Mouse (Mus musculus): ENCODE measurements around the gene C130032M10Rik. TPM values are rescaled to one million over a fixed set of nuclear protein-coding genes. Genes with fewer than 3 reads are reported as not detected.

C130032M10Rik gene
- 0.21 and 0.72 TPM in 2 replicates for polyA plus RNA-seq (2015; fragmentation: Nextera tagmentation; extraction: Ambion mirVana)

- Histone ChIP-seq H3K27me3 (ENCODE audit: control insufficient read depth, insufficient read depth, low read depth, low read length) (no peaks in the 10 kb centered on the region), H3K27ac (ENCODE audit: low read length) (peak within 1 kb of the TSS; percentile 53), H3K36me3 (ENCODE audit: control insufficient read depth, insufficient read depth, low read length) (peaks cover 28% of the 10 kb centered on the region), H3K4me1 (replicated peaks; ENCODE audit: control insufficient read depth, insufficient read depth, low read length) (peaks cover 7% of the 10 kb centered on the region; the same call in 1 of the 2 replicates), H3K4me3 (ENCODE audit: low read length) (no peak within 1 kb of the TSS), H3K9me3 (ENCODE audit: control insufficient read depth, low read length) (peaks cover 30% of the 10 kb centered on the region), H3K4me2 (ENCODE audit: low read depth, low read length) (no peak within 1 kb of the TSS), H3K9ac (ENCODE audit: low read length) (0 out of 2 replicates have a peak within 1 kb of the TSS, but pooled peaks have one; percentile 23)
- peak; percentile 55; the same call in 1 of the 2 replicates for ATAC-seq (ENCODE audit: low read depth)
- 54% methylated on average over 11 of the region's 11 CpGs for WGBS
Measured at GRCm38 (mm10) chr9:114515364-114515763, at the start of gene C130032M10Rik. TSS of gene C130032M10Rik (plus strand) at chr9:114515697.

GRCm38 (mm10) chr9:114466871-114467270 lies 48.6 kb upstream of the C130032M10Rik start:
- no peak for ATAC-seq (ENCODE audit: low read depth)
- H3K27me3 ChIP-seq (ENCODE audit: control insufficient read depth, insufficient read depth, low read depth, low read length): no peaks in the 10 kb centered on the region
- 67% methylated on average over 7 of the region's 7 CpGs for WGBS
- H3K4me2 ChIP-seq (ENCODE audit: low read depth, low read length): no peak overlapping the region
- peaks cover 9% of the 10 kb centered on the region for H3K36me3 ChIP-seq (ENCODE audit: control insufficient read depth, insufficient read depth, low read length)
- H3K27ac ChIP-seq (ENCODE audit: low read length): no peak overlapping the region
- no peaks in the 10 kb centered on the region for H3K9me3 ChIP-seq (ENCODE audit: control insufficient read depth, low read length)
- H3K9ac ChIP-seq (ENCODE audit: low read length): no peak overlapping the region
- no peaks in the 10 kb centered on the region for H3K4me1 ChIP-seq (replicated peaks; ENCODE audit: control insufficient read depth, insufficient read depth, low read length)
- no peak overlapping the region for H3K4me3 ChIP-seq (ENCODE audit: low read length)

GRCm38 (mm10) chr9:114468217-114468616 lies 47.3 kb upstream of the C130032M10Rik start:
- WGBS: 75% methylated on average over 5 of the region's 5 CpGs
- Histone ChIP-seq H3K27me3 (ENCODE audit: control insufficient read depth, insufficient read depth, low read depth, low read length) (no peaks in the 10 kb centered on the region), H3K4me2 (ENCODE audit: low read depth, low read length) (no peak overlapping the region), H3K36me3 (ENCODE audit: control insufficient read depth, insufficient read depth, low read length) (peaks cover 9% of the 10 kb centered on the region), H3K27ac (ENCODE audit: low read length) (no peak overlapping the region), H3K9ac (ENCODE audit: low read length) (no peak overlapping the region), H3K4me1 (replicated peaks; ENCODE audit: control insufficient read depth, insufficient read depth, low read length) (no peaks in the 10 kb centered on the region), H3K4me3 (ENCODE audit: low read length) (no peak overlapping the region), H3K9me3 (ENCODE audit: control insufficient read depth, low read length) (no peaks in the 10 kb centered on the region)
- ATAC-seq (ENCODE audit: low read depth): no peak

GRCm38 (mm10) chr9:114468701-114469100 lies 46.8 kb upstream of the C130032M10Rik start:
- Histone ChIP-seq H3K4me1 (replicated peaks; ENCODE audit: control insufficient read depth, insufficient read depth, low read length) (no peaks in the 10 kb centered on the region), H3K27ac (ENCODE audit: low read length) (no peak overlapping the region), H3K4me2 (ENCODE audit: low read depth, low read length) (no peak overlapping the region), H3K9ac (ENCODE audit: low read length) (no peak overlapping the region), H3K4me3 (ENCODE audit: low read length) (no peak overlapping the region), H3K9me3 (ENCODE audit: control insufficient read depth, low read length) (no peaks in the 10 kb centered on the region), H3K36me3 (ENCODE audit: control insufficient read depth, insufficient read depth, low read length) (peaks cover 9% of the 10 kb centered on the region), H3K27me3 (ENCODE audit: control insufficient read depth, insufficient read depth, low read depth, low read length) (no peaks in the 10 kb centered on the region)
- WGBS: 96% methylated on average over 4 of the region's 4 CpGs
- no peak for ATAC-seq (ENCODE audit: low read depth)

- no peaks in the 10 kb centered on the region for H3K9me3 ChIP-seq (ENCODE audit: control insufficient read depth, low read length)
- no peak for ATAC-seq (ENCODE audit: low read depth)
- 71% methylated on average over 7 of the region's 7 CpGs for WGBS
Measured at GRCm38 (mm10) chr9:114471892-114472291, 43.6 kb upstream of the C130032M10Rik start.

GRCm38 (mm10) chr9:114477019-114477418 lies 38.5 kb upstream of the C130032M10Rik start:
- Histone ChIP-seq H3K4me2 (ENCODE audit: low read depth, low read length) (no peak overlapping the region), H3K27me3 (ENCODE audit: control insufficient read depth, insufficient read depth, low read depth, low read length) (no peaks in the 10 kb centered on the region), H3K9ac (ENCODE audit: low read length) (no peak overlapping the region), H3K36me3 (ENCODE audit: control insufficient read depth, insufficient read depth, low read length) (no peaks in the 10 kb centered on the region), H3K9me3 (ENCODE audit: control insufficient read depth, low read length) (no peaks in the 10 kb centered on the region), H3K27ac (ENCODE audit: low read length) (no peak overlapping the region), H3K4me1 (replicated peaks; ENCODE audit: control insufficient read depth, insufficient read depth, low read length) (no peaks in the 10 kb centered on the region), H3K4me3 (ENCODE audit: low read length) (no peak overlapping the region)
- WGBS: 93% methylated on average over 9 of the region's 9 CpGs
- ATAC-seq (ENCODE audit: low read depth): no peak

More at GRCm38 (mm10) chr9:114471892-114472291, 43.6 kb upstream of the C130032M10Rik start:
- H3K4me3 ChIP-seq (ENCODE audit: low read length): no peak overlapping the region
- no peak overlapping the region for H3K4me2 ChIP-seq (ENCODE audit: low read depth, low read length)
- no peaks in the 10 kb centered on the region for H3K27me3 ChIP-seq (ENCODE audit: control insufficient read depth, insufficient read depth, low read depth, low read length)
- H3K27ac ChIP-seq (ENCODE audit: low read length): no peak overlapping the region
- no peaks in the 10 kb centered on the region for H3K4me1 ChIP-seq (replicated peaks; ENCODE audit: control insufficient read depth, insufficient read depth, low read length)
- H3K36me3 ChIP-seq (ENCODE audit: control insufficient read depth, insufficient read depth, low read length): peaks cover 4% of the 10 kb centered on the region; the same call in 1 of the 2 replicates
- H3K9ac ChIP-seq (ENCODE audit: low read length): no peak overlapping the region

GRCm38 (mm10) chr9:114480940-114481339 lies 34.6 kb upstream of the C130032M10Rik start:
- Histone ChIP-seq H3K4me1 (replicated peaks; ENCODE audit: control insufficient read depth, insufficient read depth, low read length) (no peaks in the 10 kb centered on the region; the same call in 1 of the 2 replicates), H3K4me3 (ENCODE audit: low read length) (no peak overlapping the region), H3K9ac (ENCODE audit: low read length) (no peak overlapping the region), H3K27ac (ENCODE audit: low read length) (no peak overlapping the region), H3K9me3 (ENCODE audit: control insufficient read depth, low read length) (no peaks in the 10 kb centered on the region), H3K4me2 (ENCODE audit: low read depth, low read length) (no peak overlapping the region), H3K27me3 (ENCODE audit: control insufficient read depth, insufficient read depth, low read depth, low read length) (no peaks in the 10 kb centered on the region), H3K36me3 (ENCODE audit: control insufficient read depth, insufficient read depth, low read length) (no peaks in the 10 kb centered on the region)
- WGBS: 79% methylated on average over 3 of the region's 3 CpGs
- no peak for ATAC-seq (ENCODE audit: low read depth)

- no peaks in the 10 kb centered on the region for H3K27me3 ChIP-seq (ENCODE audit: control insufficient read depth, insufficient read depth, low read depth, low read length)
- no peak overlapping the region for H3K27ac ChIP-seq (ENCODE audit: low read length)
- H3K4me1 ChIP-seq (replicated peaks; ENCODE audit: control insufficient read depth, insufficient read depth, low read length): no peaks in the 10 kb centered on the region; the same call in 1 of the 2 replicates
- no peak overlapping the region for H3K9ac ChIP-seq (ENCODE audit: low read length)
- no peaks in the 10 kb centered on the region for H3K36me3 ChIP-seq (ENCODE audit: control insufficient read depth, insufficient read depth, low read length)
- H3K4me3 ChIP-seq (ENCODE audit: low read length): no peak overlapping the region
- ATAC-seq (ENCODE audit: low read depth): no peak
- no peaks in the 10 kb centered on the region for H3K9me3 ChIP-seq (ENCODE audit: control insufficient read depth, low read length)
- 62% methylated on average over 5 of the region's 5 CpGs for WGBS
- H3K4me2 ChIP-seq (ENCODE audit: low read depth, low read length): no peak overlapping the region
Measured at GRCm38 (mm10) chr9:114484771-114485170, 30.7 kb upstream of the C130032M10Rik start.

GRCm38 (mm10) chr9:114486808-114487207 lies 28.7 kb upstream of the C130032M10Rik start:
- 64% methylated on average over 4 of the region's 4 CpGs for WGBS
- no peak for ATAC-seq (ENCODE audit: low read depth)
- no peaks in the 10 kb centered on the region for H3K9me3 ChIP-seq (ENCODE audit: control insufficient read depth, low read length)
- H3K4me1 ChIP-seq (replicated peaks; ENCODE audit: control insufficient read depth, insufficient read depth, low read length): no peaks in the 10 kb centered on the region; the same call in 1 of the 2 replicates
- no peaks in the 10 kb centered on the region for H3K36me3 ChIP-seq (ENCODE audit: control insufficient read depth, insufficient read depth, low read length)
- no peak overlapping the region for H3K27ac ChIP-seq (ENCODE audit: low read length)
- H3K4me3 ChIP-seq (ENCODE audit: low read length): no peak overlapping the region
- no peaks in the 10 kb centered on the region for H3K27me3 ChIP-seq (ENCODE audit: control insufficient read depth, insufficient read depth, low read depth, low read length)
- no peak overlapping the region for H3K9ac ChIP-seq (ENCODE audit: low read length)
- no peak overlapping the region for H3K4me2 ChIP-seq (ENCODE audit: low read depth, low read length)
